In genomic region chr2:30440701-30441517, GRCm38 (mm10) we compare ENCODE assay signal across 8 mouse cellular contexts. TPM values are rescaled to one million over a fixed set of nuclear protein-coding genes. Genes with fewer than 3 reads are reported as not detected.
DNase-seq lines count a peak whose midpoint lies in the region; ATAC-seq lines count a peak whose summit lies in the region.

No protein-coding gene starts in this region.

- H3K27ac ChIP-seq in embryonic facial prominence, embryonic 13.5 days, result peak overlapping the region; percentile 100
- H3K27ac ChIP-seq in limb, embryonic 15.5 days, result peak overlapping the region; percentile 97
- H3K27ac ChIP-seq in midbrain, embryonic 16.5 days (ENCODE audit: low read length), result peak overlapping the region; percentile 91

- H3K4me1 ChIP-seq in embryonic facial prominence, embryonic 13.5 days, result peaks cover 65% of the 10 kb centered on the region
- peaks cover 66% of the 10 kb centered on the region for H3K4me1 ChIP-seq in limb, embryonic 15.5 days
- peaks cover 31% of the 10 kb centered on the region for H3K4me1 ChIP-seq in midbrain, embryonic 16.5 days (ENCODE audit: control insufficient read depth, insufficient read depth, low read length)

- peak overlapping the region; percentile 71 for H3K9ac ChIP-seq in embryonic facial prominence, embryonic 13.5 days
- no peak overlapping the region for H3K9ac ChIP-seq in limb, embryonic 15.5 days
- peak overlapping the region; percentile 39 for H3K9ac ChIP-seq in midbrain, embryonic 16.5 days (ENCODE audit: low read depth, low read length)

- ATAC-seq in embryonic facial prominence, embryonic 13.5 days (ENCODE audit: insufficient number of reproducible peaks, insufficient read depth, low FRiP score, low TSS enrichment, low read depth), result 0 out of 2 replicates have a peak, but pooled peaks have one; percentile 38
- peak; percentile 12; the same call in 1 of the 2 replicates for ATAC-seq in limb, embryonic 15.5 days (ENCODE audit: insufficient number of reproducible peaks, low FRiP score, low TSS enrichment, low read depth)
- ATAC-seq in midbrain, embryonic 16.5 days, result peak; percentile 55; the same call in 1 of the 2 replicates

- peaks cover 67% of the 10 kb centered on the region for H3K36me3 ChIP-seq in embryonic facial prominence, embryonic 13.5 days
- peaks cover 56% of the 10 kb centered on the region for H3K36me3 ChIP-seq in limb, embryonic 15.5 days
- H3K36me3 ChIP-seq in midbrain, embryonic 16.5 days (ENCODE audit: control insufficient read depth, insufficient read depth, low read length), result peaks cover 22% of the 10 kb centered on the region

- DNase-seq in A20 (ENCODE audit: low read depth, low spot score), result peak; percentile 77
- DNase-seq in adrenal gland, postnatal 25 days, result peak; percentile 73
- peak; percentile 88 to 89 for DNase-seq in heart, adult 9 months (ENCODE audit: low spot score in 2 of 2)
- peak; percentile 86 to 88 for DNase-seq in kidney, adult 8-10 months
- DNase-seq in spleen, postnatal 4 days (ENCODE audit: low spot score in 2 of 2), result peak; percentile 60 to 78

- peak overlapping the region; percentile 11; the same call in 1 of the 2 replicates for H3K4me3 ChIP-seq in embryonic facial prominence, embryonic 13.5 days
- peak overlapping the region; percentile 16 for H3K4me3 ChIP-seq in limb, embryonic 15.5 days
- H3K4me3 ChIP-seq in midbrain, embryonic 16.5 days (ENCODE audit: low read depth, low read length), result no peak overlapping the region

- H3K4me2 ChIP-seq in embryonic facial prominence, embryonic 13.5 days, result peak overlapping the region; percentile 61
- H3K4me2 ChIP-seq in limb, embryonic 15.5 days, result peak overlapping the region; percentile 48
- 0 out of 2 replicates have a peak overlapping the region, but pooled peaks have one; percentile 17 for H3K4me2 ChIP-seq in midbrain, embryonic 16.5 days (ENCODE audit: low read length)

- H3K9me3 ChIP-seq in embryonic facial prominence, embryonic 13.5 days, result no peaks in the 10 kb centered on the region
- no peaks in the 10 kb centered on the region for H3K9me3 ChIP-seq in limb, embryonic 15.5 days
- no peaks in the 10 kb centered on the region for H3K9me3 ChIP-seq in midbrain, embryonic 16.5 days (replicated peaks; ENCODE audit: control insufficient read depth, low read length, poor library complexity, severe bottlenecking)

- no peaks in the 10 kb centered on the region for H3K27me3 ChIP-seq in embryonic facial prominence, embryonic 13.5 days
- H3K27me3 ChIP-seq in limb, embryonic 15.5 days, result no peaks in the 10 kb centered on the region
- H3K27me3 ChIP-seq in midbrain, embryonic 16.5 days (ENCODE audit: control insufficient read depth, insufficient read depth, low read depth, low read length), result no peaks in the 10 kb centered on the region

- WGBS in embryonic facial prominence, embryonic 13.5 days, result 7% methylated on average over 12 of the region's 12 CpGs
- WGBS in limb, embryonic 15.5 days, result 8% methylated on average over 12 of the region's 12 CpGs
- WGBS in midbrain, embryonic 16.5 days, result 16% methylated on average over 12 of the region's 12 CpGs

RNA-seq across cellular contexts. Expression of gene Ptpa, which starts 25.1 kb away (rescaled TPM):
- total RNA-seq in adrenal gland, postnatal 25 days (2021), result 130 and 145 TPM in 2 replicates
- 150 and 163 TPM in 2 replicates for polyA plus RNA-seq in embryonic facial prominence, embryonic 13.5 days (2015; fragmentation: Nextera tagmentation; extraction: Ambion mirVana)
- 137 and 149 TPM in 2 replicates for polyA plus RNA-seq in limb, embryonic 15.5 days (2015; fragmentation: Nextera tagmentation; extraction: Ambion mirVana)
- polyA plus RNA-seq in midbrain, embryonic 16.5 days (2015; fragmentation: Nextera tagmentation; extraction: Ambion mirVana), result 146 and 156 TPM in 2 replicates

RNA-seq across cellular contexts. Expression of gene Crat, which starts 25.3 kb away (rescaled TPM):
- 130 and 142 TPM in 2 replicates for total RNA-seq in adrenal gland, postnatal 25 days (2021)
- 22.5 and 25.0 TPM in 2 replicates for polyA plus RNA-seq in embryonic facial prominence, embryonic 13.5 days (2015; fragmentation: Nextera tagmentation; extraction: Ambion mirVana)
- 23.9 and 37.6 TPM in 2 replicates for polyA plus RNA-seq in limb, embryonic 15.5 days (2015; fragmentation: Nextera tagmentation; extraction: Ambion mirVana)
- polyA plus RNA-seq in midbrain, embryonic 16.5 days (2015; fragmentation: Nextera tagmentation; extraction: Ambion mirVana), result 23.6 and 26.0 TPM in 2 replicates

RNA-seq across cellular contexts. Expression of gene Ier5l, which starts 33.1 kb away (rescaled TPM):
- 5.9 and 6.3 TPM in 2 replicates for total RNA-seq in adrenal gland, postnatal 25 days (2021)
- polyA plus RNA-seq in embryonic facial prominence, embryonic 13.5 days (2015; fragmentation: Nextera tagmentation; extraction: Ambion mirVana), result 3.5 and 4.0 TPM in 2 replicates
- polyA plus RNA-seq in limb, embryonic 15.5 days (2015; fragmentation: Nextera tagmentation; extraction: Ambion mirVana), result 1.9 and 2.1 TPM in 2 replicates
- polyA plus RNA-seq in midbrain, embryonic 16.5 days (2015; fragmentation: Nextera tagmentation; extraction: Ambion mirVana), result 2.0 TPM in 2 replicates

RNA-seq across cellular contexts. Expression of gene Dolpp1, which starts 48.9 kb away (rescaled TPM):
- 22.3 and 28.5 TPM in 2 replicates for total RNA-seq in adrenal gland, postnatal 25 days (2021)
- 31.9 and 34.9 TPM in 2 replicates for polyA plus RNA-seq in embryonic facial prominence, embryonic 13.5 days (2015; fragmentation: Nextera tagmentation; extraction: Ambion mirVana)
- polyA plus RNA-seq in limb, embryonic 15.5 days (2015; fragmentation: Nextera tagmentation; extraction: Ambion mirVana), result 35.5 and 35.8 TPM in 2 replicates
- polyA plus RNA-seq in midbrain, embryonic 16.5 days (2015; fragmentation: Nextera tagmentation; extraction: Ambion mirVana), result 63.6 and 67.8 TPM in 2 replicates
